Mouse (Mus musculus) heart, postnatal 14 days (tissue): ENCODE measurements around the gene Sept4. TPM values are rescaled to one million over a fixed set of nuclear protein-coding genes. Genes with fewer than 3 reads are reported as not detected.

Experiments
- DNase-seq, 2 experiments: peaks; one replicate each; pipeline ENCODE4 v3.0.0; 2021 to 2022
- intact Hi-C: fragments of 180-260 bp; cut with DNase I; formaldehyde crosslinking; loops from one replicate; pipeline ENCODE4 v1.15.1; 2025
- long read RNA-seq, 2 experiments: library from polyadenylated mRNA; stranded (forward); transcript quantifications; one replicate each; pipeline ENCODE4 v2.0.0; 2021
- total RNA-seq, 2 experiments: library from RNA; stranded (reverse); gene quantifications; 2 replicates each; pipeline ENCODE4 v1.2.3; 2021

The Sept4 gene
- total RNA-seq, result 10 to 100 TPM; 70.3 to 70.8 TPM
- long read RNA-seq, experiment 1, transcript Sept4-205 (12 exons, 1,678 nt), result major isoform, 9 of 89 reads
- long read RNA-seq, experiment 1, partial matches to known transcripts, result 16 of 89 reads
- long read RNA-seq, experiment 1, other reads (novel, unspliced or antisense), result 60 of 89 reads
- long read RNA-seq, experiment 2, transcript Sept4-206 (11 exons, 1,303 nt), result minor isoform, 9 of 78 reads
- long read RNA-seq, experiment 2, transcript Sept4-205 (12 exons, 1,678 nt), result major isoform, 10 of 78 reads
- long read RNA-seq, experiment 2, partial matches to known transcripts, result 10 of 78 reads
- long read RNA-seq, experiment 2, other reads (novel, unspliced or antisense), result 48 of 78 reads

DNA sequence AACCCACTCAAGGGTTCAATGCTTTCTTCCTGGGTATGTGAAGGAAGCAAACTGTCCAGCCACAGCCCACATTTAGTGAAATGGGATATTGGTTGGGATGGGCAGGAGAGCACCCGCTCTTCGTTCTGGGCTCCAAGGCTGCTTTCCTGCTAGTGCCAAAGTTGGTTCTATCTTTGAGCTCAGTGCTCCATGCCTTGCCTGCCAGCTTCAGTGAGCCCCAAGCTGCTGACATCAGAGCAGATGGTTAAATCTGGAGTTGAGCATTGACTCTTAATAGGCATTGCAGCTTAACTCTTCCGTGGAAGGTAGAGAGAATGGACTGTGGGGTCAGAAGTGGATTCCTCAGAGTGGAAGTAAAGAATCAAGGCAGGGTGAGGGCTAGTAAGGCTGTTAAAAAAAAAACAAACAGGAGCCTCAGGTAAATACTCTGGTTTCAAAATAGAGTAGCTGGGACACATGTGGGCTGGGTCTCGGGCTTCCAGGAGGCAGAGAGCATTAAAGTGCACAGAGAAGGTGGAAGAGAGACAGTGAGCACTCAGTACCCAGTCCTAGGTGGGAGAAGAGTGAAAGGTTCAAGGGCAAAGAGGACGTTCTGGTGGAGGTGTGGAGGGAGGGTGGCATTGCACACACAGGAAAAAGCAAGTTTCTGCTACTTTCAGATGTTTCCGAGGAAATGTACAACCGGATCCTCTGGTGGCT is at the start of gene Sept4:
Gene Sept4 (plus strand): TSS at position 649 of the 699 bp plus-strand sequence.
- intact Hi-C loops, result no loop called here
- DNase-seq, result no peak

DNA sequence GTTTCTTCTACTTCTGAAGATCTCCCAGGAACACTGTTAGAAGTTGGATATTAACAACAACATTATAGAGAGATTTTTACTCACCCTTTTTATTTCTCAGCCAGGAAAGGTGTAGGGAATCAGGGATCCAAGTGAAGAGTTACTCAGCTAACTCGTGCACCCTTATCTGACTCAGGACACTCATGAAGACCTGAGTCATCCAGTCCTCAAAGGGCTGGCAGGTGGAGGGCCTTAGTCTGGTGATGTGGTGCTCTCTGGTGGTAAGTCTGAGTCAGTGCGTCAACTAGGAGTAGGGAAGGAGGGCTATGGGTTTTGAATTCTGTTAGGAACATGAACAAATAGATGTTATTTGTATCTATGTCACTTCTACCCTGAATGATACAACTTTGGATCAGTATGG is 49.4 kb upstream of the Sept4 start:
- DNase-seq, result peak; percentile 14 to 32
- intact Hi-C loops, result loop anchor here (5.0 kb wide), 1 partner anchor 82 kb away; no protein-coding TSS in a partner anchor

DNA sequence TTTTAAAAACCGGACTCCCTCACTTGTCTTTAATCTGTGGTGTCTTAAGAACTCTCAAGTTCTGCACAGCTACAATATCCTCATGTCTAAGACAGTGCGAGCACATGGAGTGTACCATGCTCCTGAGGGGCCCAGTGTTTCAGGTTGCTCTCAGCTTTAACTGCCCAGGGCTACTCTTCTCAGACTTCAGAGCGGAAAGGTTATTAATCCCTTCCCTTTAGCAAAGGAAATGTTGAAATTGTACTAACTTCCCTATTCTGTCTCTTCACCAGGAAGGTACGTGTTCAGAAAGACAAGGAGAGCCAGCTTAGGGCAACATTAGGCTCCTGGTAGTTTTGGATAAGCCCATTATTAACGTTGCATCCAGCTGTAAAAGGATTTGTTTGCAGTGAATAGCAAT is 45.2 kb upstream of the Sept4 start:
- intact Hi-C loops, result loop anchor here (5.0 kb wide), 1 partner anchor 69 kb away; the partner anchor contains the start of gene Mtmr4
- no peak for DNase-seq

DNA sequence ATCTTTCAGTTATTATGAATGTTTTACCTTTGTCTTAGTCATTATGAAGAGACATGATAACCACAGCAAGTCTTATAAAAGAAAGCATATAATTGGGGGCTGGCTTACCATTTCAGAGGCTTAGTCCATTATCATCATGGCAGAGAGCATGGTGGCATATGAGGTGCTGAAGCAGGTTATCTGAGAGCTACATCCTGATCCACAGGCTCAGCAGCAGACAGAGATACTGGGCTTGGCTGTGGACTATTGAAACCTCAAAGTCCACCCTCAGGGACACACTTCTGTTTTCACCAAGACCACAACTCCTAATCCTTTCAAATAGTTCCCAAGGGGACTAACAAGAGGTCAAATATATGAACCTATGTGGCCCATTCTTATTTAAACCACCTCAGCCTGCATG is 44.7 kb upstream of the Sept4 start:
- intact Hi-C loops, result loop anchor here (5.0 kb wide), 1 partner anchor 68 kb away; the partner anchor contains the start of gene Mtmr4
- no peak for DNase-seq

DNA sequence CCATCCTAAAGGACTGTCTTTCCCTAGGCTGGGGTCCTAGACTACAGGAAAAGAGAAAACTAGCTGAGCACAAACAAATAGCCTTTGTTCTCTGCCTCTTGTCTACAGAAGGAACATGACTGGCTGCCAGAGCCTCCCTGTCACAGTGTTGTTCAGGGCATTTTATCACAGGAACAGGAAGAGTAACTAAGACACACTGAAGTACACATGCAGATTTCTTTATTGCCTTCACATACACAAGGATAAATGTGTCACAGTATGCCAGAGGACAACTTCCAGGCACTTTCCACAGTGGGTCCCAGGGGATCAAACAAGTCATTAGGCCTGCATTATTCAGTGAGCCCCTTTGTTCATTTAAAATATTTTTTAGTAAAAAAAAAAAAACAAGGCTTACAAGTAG is 43.9 kb upstream of the Sept4 start:
- intact Hi-C loops, result loop anchor here (5.0 kb wide), 1 partner anchor 68 kb away; the partner anchor contains the start of gene Mtmr4
- no peak for DNase-seq

DNA sequence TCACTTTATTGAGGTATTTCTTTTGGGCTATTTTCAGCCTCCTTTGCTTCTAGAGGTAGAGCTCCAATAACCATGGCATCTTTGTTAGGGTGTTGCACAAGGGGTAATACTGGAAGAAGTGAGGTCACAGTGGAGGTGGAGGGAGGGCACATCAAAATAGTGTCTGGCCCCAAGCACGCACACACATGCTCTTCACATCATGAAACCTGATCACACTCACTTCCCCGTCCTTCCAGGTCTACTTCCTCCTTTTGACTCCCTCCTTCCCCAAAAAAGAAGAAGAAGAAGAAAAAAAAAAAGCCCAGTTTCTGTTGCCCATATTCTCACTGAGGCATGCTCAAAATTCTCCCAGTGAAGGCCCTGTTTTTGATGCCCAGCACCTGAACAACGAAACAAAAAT is 41.3 kb upstream of the Sept4 start:
- intact Hi-C loops, result no loop called here
- no peak for DNase-seq

DNA sequence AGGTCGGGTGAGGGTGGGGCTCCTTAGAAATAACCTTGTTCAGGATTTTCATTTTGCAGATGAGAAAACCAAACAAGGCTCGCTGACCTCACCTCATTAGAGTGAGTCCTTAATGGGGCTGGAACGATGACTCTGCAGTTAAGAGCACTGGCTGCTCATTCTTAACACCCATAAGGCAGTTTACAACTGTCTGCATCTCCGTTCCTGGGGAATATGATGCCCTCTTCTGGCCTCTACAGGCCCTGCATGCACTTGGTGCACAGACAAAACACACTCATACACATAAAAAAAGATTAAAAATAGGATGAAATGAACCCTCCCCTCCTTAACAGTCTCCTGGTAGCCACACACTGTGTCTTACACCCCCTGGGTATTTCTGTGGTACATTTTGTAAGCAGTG is 40.7 kb upstream of the Sept4 start:
- DNase-seq, result no peak
- intact Hi-C loops, result no loop called here

DNA sequence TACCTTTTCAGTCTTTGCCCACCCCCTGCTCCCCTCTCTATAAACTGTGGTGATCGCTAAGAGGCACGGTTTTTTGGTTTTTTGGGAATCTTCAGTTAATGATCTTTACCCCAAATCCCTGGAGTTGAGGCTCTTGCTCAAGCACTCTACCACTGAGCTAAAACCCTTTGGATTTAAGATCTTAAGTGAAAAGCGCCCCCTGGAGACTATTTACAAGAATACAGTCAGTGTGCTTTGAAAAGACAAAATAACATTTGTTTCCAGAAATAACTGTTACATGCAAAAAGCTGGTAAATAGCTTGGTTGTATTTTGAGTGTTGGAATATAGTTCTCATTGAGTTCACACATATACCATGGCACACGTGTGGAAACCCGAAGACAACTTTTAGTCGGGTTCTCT is 37.0 kb upstream of the Sept4 start:
- DNase-seq, result no peak
- intact Hi-C loops, result no loop called here

DNA sequence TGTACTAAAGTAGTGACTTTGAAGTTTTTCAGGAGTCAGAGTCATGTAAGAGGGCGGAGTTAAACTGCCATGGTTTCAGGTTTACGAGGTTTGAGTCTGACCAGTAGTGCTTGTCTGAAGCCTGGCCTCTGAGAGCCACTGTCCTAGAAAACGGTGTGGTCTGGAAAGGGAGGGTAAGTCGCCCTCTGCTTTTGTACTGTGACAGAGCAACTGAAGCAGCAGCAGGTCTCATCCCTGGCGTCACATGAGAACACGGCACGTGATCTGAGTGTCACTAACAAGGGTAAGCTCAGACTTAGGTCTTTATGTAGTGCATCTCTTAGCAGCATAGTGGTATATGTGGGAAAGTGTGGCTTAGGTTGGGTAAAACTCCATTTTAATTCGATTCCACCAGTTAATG is 26.4 kb upstream of the Sept4 start:
- DNase-seq, result no peak
- intact Hi-C loops, result no loop called here

DNA sequence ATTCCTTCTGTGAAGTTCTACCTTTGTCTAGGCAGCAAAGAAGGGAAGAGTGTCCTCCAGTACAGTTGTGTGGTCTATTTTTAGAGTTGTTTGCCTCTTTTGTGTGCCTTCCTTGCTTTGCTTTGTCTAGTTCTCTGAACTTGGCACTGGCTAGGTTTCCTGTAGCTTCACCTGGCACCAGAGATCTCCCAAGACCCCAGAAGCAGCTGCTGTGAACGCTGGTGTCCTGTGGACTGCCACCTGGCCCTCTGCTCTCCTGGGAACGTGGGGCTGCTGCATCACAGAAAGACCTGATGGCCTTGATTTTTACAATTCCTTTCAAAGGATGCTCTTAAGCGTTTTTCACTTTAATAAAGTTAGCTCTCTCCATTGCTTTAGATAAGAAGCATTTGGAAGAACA is 25.8 kb upstream of the Sept4 start:
- DNase-seq, result no peak
- intact Hi-C loops, result no loop called here

DNA sequence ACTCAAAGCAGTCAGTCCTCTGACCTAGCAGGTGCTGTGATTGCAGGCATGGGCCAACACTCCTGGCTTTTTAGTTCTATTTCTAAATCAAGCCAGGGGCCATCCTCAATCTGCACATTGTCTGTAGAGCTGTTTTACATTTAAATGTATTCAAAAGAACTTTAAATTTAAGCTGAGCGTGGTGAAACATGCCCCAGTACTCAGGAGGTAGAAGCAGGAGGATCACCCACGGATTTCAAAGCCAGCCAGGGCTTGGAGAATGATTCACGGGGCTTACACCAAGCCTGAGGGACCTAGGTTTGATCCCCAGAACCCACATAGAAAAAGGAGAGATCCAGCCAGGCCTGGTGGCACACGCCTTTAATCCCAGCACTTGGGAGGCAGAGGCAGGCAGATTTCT is 15.4 kb upstream of the Sept4 start:
- intact Hi-C loops, result loop anchor here (5.0 kb wide), 1 partner anchor 44 kb away; no protein-coding TSS in a partner anchor
- no peak for DNase-seq

DNA sequence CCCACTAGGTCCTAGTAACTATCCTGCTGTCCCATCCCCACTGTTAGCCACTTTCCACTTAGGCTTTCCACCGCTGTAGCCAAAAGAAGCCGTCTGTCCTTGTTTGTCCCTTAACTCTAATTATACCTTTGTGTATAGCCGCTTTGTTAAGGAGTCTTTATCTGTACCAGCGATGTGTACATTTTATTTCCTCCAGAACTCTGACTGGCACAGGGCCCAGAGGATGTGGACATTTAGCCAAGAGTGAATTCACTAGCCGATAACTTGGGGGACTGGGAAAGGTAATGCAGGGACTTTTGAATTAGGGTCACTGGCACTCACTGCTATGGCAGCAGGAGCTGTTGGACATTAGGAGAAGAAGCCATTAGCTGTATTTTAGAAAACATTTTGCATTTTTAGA is 14.3 kb upstream of the Sept4 start:
- intact Hi-C loops, result loop anchor here (5.0 kb wide), 1 partner anchor 43 kb away; no protein-coding TSS in a partner anchor
- no peak for DNase-seq

DNA sequence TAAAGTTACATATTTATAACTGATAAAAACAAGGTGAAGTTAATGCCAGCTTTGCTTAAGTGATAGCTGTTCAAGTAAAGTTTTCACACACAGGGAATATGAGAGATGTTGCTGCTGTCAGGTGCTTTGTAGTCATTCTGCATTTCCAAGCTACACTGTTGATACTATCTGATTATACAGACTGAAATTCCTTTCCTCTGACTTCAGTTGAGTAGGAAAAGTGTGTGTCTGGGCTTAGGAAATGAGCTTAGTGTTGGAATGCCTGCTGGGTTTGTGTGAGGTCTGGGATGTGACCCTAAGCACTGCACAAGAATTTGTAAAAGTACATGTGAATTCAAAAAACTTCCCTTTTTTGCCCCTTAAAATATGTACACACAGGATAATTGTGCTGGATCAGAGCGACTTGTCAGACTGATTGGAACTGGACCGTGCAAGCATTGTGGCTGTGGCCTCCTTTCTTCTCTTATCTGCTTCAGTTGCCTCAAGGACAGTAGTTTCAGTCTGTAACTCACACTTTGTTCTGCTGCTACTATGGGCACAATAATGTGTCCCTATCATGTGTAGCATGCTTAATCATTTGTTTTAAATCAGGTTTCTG is 13.5 kb upstream of the Sept4 start:
- intact Hi-C loops, result no loop called here
- no peak for DNase-seq

DNA sequence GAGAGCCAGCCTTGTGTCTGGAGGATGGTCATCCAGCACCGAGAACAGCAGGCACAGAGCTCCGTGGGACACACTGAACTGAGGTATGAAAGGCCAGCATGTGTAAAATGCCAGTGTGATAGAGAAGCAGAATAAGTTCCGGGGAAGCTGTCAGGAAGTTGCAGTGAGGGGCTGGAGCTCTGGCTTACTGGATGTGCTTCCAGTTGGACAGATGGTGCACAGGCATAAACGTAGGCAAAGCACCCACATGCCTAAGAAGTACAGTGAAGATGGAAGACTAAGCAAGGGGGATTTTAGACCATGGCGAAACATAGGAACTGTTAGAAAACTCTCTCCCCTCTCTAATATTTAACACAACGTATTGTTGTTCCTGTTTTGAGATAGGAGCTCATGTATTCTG is 7.5 kb upstream of the Sept4 start:
- DNase-seq, result no peak
- intact Hi-C loops, result no loop called here

DNA sequence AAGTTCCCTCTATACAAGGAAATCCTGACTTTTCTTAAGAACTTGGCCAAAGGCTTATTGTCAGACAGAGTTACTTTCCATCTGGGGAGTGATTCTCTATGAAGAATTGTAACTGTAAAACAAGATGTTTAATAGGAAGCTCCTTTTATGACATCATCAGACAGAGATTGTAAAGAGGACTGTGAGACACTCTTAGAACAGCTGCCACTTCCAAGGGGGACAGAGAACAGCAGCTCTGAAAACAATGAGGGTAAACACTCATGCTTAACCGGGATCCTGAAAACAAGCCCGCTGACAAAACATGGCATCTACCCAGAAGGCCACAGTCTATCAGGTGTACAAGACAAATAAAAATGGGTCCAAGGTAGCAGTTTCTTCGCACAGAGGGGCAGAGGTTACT is 2.2 kb upstream of the Sept4 start, which contains the start of gene Gm11492:
Gene Gm11492 (plus strand): TSS at position 153 of the 400 bp plus-strand sequence.
- intact Hi-C loops, result no loop called here
- no peak for DNase-seq

DNA sequence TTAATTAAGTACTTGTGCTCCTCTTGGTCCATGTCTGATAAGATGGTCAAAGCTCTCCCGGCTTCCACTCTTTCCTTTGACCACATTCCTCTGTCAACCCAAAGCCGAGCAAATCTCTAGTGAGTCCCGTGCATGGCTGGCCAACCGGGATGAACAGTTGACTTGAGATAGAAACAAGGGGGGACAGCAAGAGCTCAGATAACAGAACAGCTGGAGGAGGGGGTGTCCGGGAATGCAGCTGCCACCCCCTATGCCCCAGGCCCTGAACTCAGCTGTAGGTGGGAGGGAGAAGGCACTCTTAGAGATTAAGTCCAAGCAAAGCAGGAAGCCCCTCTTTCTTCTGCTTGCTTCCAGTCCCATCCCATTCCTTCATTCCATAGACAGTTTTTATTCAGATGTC is 2.0 kb downstream of the Sept4 start:
- intact Hi-C loops, result no loop called here
- DNase-seq, result no peak

DNA sequence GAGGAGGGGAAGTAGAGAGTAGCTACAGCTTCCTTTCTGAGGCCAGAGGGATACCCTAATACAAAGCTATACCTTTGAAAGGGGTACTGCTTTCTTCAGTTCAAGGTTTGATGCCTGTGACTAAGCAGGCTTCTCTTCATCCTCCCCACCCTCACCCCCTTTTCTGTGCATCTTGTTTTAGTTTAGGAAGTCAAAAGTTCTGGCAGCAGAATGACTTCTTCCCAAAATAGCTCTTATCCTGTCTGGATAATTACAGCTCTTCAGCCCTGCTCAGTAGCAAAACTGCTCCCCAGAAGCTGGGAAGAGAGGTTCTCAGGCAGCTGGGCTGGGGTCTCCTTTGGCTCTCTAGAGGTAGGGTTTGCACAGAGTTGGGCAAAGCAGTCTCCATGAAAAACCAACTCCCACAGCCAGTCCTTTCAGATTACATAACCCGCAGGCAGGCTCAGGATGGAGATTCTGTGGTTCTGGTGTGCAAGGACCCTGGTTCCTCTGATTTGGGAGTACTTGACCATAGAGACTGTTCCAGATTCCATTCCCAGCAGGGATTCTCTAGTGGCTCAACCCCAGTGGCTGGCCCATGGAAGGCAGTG is 2.8 kb downstream of the Sept4 start:
- intact Hi-C loops, result no loop called here
- no peak for DNase-seq

DNA sequence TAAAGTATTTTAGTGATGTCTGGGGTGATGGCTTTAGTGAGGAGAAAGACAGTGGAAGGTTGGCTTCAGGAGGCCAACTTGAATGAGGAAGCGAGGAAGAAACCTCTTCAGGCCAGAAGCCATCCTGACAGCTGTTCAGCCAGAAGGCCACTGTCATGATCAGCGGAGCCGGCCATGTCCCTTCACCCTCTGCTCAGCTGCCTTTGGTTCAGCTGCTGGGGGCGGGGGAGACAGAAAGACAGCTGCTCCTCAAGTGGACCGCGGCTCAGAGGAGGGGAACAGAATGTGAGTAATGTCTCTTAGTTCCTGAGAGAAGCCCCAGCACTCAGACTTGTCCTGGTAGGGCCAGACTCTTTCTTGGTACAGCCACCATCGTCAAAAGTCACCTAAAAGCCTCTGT is 5.0 kb downstream of the Sept4 start:
- DNase-seq, result no peak
- intact Hi-C loops, result no loop called here

DNA sequence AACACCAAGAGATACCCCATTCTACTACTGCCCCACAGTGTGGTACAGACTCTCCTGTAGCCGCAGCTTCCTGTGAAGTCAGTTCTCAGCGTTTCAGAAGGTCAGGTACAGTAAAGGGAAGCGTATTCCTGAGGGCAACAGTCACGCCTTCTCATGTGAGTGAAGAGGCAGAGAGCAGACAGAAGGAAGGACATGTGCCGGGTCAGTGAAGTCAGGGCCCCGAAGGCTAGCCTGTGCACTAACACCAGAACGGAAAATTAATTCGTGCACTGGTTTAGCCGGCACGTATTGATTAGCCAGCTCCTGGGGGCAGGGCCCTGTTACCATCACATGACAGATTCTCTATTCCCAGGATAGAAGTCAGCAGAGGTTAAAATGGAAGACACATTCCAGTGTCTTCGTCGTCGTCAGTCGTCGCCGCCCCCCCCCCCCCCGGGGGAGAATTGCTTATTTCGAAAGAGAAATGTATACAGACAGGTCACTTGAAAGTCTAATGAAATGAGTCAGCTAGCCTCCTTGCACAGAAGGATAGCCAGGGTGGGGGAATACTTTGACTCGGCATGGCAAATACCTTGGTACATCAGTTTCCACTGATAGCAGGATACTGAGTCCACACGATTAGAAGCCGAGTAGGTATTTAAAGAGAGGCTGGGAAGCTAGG is 5.9 kb downstream of the Sept4 start:
- no peak for DNase-seq
- intact Hi-C loops, result no loop called here

DNA sequence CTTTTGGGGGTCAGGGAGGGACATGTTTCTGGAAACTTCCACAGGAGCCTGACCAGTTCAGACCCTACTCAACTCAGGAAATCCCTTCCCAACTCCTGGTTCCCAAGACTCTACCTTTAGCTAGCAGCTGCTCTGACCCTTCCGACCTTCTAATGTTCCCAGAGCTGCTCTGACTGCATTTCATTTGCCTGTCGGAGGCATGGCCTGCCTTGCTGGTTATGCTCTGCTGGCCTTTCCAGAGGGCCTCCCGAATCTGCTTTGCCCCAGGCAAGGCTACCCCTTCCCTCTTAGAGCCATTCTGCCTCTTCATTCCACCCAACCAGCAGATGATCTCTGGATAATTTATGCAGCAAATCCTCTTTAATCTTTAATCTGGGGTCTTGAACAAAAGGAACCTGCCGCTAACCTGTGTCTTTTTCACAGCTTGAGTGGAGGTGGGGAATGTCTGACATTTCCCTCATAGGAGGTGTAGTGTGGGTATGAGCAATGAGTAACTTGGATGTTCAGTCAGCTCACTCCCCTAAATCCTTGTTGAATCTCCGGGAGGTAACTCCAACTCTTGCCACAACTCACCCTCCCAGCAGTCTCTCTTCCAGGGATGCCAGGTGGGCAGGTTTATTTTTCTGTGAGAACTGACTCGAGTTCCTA is 9.0 kb downstream of the Sept4 start:
- no peak for DNase-seq
- intact Hi-C loops, result no loop called here
